Mouse (Mus musculus): ENCODE measurements around the gene Nanog. TPM values are rescaled to one million over a fixed set of nuclear protein-coding genes. Genes with fewer than 3 reads are reported as not detected.

Gene Nanog
- polyA plus RNA-seq, 1 experiment from 2014 or later, result 0.20 TPM

DNA sequence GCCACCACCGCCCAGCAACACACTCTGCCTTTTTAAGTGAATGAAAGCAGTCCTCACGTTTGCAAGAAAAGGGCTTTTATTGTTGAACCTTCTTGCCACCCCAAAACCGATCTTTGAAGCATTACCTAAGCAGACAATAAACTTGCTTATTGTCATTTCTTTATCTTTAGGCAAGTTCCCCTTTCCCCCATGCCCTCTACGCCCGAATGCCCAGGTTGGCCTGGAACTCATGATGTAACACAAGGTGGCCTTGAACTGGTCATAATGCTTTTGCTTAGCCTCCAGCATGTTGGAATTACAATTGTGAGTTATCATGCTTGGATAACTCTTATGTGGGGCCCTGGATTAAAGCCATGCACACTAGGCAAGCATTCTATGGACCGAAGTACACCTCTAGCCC, 43.3 kb downstream of the Nanog start:
- H3K27me3 ChIP-seq (replicated peaks), result no peaks in the 10 kb centered on the region

DNA sequence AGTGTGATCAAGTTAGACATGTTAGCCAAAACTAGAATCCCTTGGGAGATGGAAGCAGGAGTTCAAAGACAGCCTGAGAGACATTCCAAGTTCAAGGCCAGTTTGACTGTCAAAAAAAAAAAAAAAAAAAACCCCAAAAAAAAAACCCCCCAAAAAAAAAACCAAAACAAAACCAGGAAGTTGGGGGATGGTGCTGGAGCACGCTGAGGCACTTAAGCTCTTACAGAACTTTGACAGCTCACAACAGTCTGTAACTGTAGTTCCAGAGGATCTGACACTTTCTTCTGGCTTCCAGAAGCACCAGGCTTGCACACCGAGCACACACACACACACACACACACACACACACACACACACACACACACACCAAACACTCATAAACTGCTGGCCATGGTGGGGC, 48.6 kb downstream of the Nanog start:
- Histone ChIP-seq H3K4me1 (replicated peaks) (no peaks in the 10 kb centered on the region), H3K36me3 (no peaks in the 10 kb centered on the region), H3K4me2 (replicated peaks) (no peak overlapping the region), H3K27me3 (replicated peaks) (no peaks in the 10 kb centered on the region), H3K9ac (no peak overlapping the region), H3K9me3 (no peaks in the 10 kb centered on the region), H3K4me3 (replicated peaks) (no peak overlapping the region), H3K27ac (no peak overlapping the region)
- 49% methylated on average over 2 of the region's 2 CpGs for WGBS
- ATAC-seq, result no peak

More for the DNA sequence above, 43.3 kb downstream of the Nanog start:
- WGBS, result 78% methylated on average over 6 of the region's 6 CpGs
- Histone ChIP-seq H3K9ac (no peak overlapping the region), H3K36me3 (no peaks in the 10 kb centered on the region), H3K4me3 (replicated peaks) (no peak overlapping the region), H3K4me1 (replicated peaks) (no peaks in the 10 kb centered on the region), H3K4me2 (replicated peaks) (no peak overlapping the region), H3K9me3 (no peaks in the 10 kb centered on the region), H3K27ac (no peak overlapping the region)
- no peak for ATAC-seq

DNA sequence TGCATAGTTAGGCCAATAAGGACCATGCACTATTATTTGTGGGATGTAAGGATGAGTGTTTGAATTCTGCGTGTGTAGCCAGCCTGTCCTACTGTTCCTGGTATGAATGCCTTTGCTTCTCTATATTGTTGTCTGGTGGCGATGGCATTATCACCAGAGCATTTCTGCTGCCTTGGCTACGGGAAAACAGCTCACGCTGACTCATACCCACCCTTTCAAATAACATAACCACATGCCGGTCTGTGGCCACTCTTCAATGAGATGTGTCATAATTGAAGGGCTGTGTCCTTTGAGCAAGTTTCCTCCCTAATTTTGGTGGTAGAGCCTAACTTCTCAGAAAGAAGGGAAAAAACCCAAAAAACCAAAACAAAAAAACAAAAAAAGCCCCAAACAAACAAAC, 51.4 kb downstream of the Nanog start:
- 86% methylated on average over 5 of the region's 5 CpGs for WGBS
- no peak for ATAC-seq
- Histone ChIP-seq H3K4me1 (replicated peaks) (no peaks in the 10 kb centered on the region), H3K4me2 (replicated peaks) (no peak overlapping the region), H3K36me3 (no peaks in the 10 kb centered on the region), H3K9me3 (no peaks in the 10 kb centered on the region), H3K27ac (no peak overlapping the region), H3K27me3 (replicated peaks) (no peaks in the 10 kb centered on the region), H3K9ac (no peak overlapping the region), H3K4me3 (replicated peaks) (no peak overlapping the region)

DNA sequence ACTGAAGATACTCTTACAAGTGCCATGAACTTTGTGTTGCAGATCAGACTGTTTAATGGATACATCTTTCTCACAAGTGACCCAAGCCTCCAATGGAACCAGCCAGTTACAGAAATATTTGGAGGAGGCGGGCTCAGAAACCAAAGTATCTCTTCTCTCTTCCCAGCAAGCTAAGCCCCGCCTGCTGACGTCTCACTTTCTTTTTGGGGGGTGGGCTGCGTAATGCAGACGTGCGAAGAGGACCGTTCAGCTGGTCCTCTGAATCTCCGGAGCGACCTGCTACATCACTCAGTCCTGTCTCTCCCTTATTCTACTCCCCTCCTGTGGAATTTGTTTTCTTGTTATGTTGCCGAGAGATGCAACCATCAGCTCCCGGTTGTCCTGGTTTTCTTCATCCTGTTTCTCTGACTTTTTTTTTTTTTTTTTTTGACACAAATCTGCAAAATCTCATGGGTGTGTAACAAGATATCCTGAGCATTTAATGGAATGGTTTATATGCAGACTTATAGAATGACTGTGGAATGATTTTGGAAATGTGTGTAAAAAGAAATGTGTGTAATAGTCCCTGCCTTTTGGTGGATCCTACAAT, 53.8 kb downstream of the Nanog start:
- H3K9ac ChIP-seq, result no peak overlapping the region
- ATAC-seq, result peak; percentile 57
- H3K4me1 ChIP-seq (replicated peaks), result peaks cover 12% of the 10 kb centered on the region; the same call in 1 of the 2 replicates

DNA sequence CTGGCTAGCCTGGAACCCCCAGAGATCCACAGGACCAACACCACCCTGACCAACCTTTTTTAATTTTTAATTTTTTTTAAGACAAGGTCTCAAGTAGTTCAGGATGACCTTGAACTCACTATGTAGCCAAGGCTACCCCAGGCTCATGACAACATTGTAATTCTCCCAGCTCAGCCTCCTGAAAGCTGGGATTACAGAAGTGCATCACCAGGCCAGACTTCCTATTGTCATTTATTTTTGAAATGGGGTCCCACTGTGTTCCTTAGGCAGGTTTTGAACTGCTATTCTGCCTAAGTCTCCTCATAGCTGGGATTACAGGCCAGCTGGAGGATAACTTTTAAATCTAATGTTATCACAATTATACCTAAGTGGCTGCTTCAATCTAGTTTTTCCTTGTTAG, 54.6 kb downstream of the Nanog start:
- Histone ChIP-seq H3K4me3 (replicated peaks) (no peak overlapping the region), H3K4me2 (replicated peaks) (no peak overlapping the region), H3K9me3 (no peaks in the 10 kb centered on the region), H3K27me3 (replicated peaks) (no peaks in the 10 kb centered on the region), H3K9ac (no peak overlapping the region), H3K36me3 (no peaks in the 10 kb centered on the region), H3K27ac (no peak overlapping the region), H3K4me1 (replicated peaks) (peaks cover 12% of the 10 kb centered on the region; the same call in 1 of the 2 replicates)
- ATAC-seq, result no peak

More for the DNA sequence above, 53.8 kb downstream of the Nanog start:
- Histone ChIP-seq H3K27ac (no peak overlapping the region), H3K9me3 (no peaks in the 10 kb centered on the region), H3K4me3 (replicated peaks) (peak overlapping the region; percentile 31), H3K4me2 (replicated peaks) (peak overlapping the region; percentile 45), H3K27me3 (replicated peaks) (no peaks in the 10 kb centered on the region), H3K36me3 (no peaks in the 10 kb centered on the region)
- WGBS, result 5% methylated on average over 11 of the region's 11 CpGs

DNA sequence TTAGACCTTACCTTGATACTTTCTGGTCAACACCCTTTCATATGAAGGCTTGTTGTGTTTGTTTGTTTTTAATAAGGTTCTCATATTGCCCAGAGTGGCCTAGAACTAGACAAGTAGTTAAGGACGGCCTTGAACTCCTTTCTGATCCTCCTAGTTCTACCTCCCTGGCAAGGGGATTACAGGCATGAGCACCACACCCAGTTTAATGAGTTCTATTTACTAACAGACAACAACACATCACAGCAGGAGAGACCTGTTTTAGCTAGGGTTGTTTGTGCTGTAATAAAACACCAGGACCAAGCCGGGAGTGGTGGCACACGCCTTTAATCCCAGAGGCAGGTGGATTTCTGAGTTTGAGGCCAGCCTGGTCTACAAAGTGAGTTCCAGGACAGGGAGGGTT, 55.2 kb downstream of the Nanog start:
- no peaks in the 10 kb centered on the region for H3K27me3 ChIP-seq (replicated peaks)
- no peak for ATAC-seq
- H3K27ac ChIP-seq, result no peak overlapping the region
- whole genome bisulfite sequencing, result 84% methylated on average over 3 of the region's 3 CpGs
- peaks cover 12% of the 10 kb centered on the region; the same call in 1 of the 2 replicates for H3K4me1 ChIP-seq (replicated peaks)
- H3K9ac ChIP-seq, result no peak overlapping the region
- no peak overlapping the region for H3K4me2 ChIP-seq (replicated peaks)
- no peaks in the 10 kb centered on the region for H3K36me3 ChIP-seq
- H3K9me3 ChIP-seq, result no peaks in the 10 kb centered on the region
- no peak overlapping the region for H3K4me3 ChIP-seq (replicated peaks)

DNA sequence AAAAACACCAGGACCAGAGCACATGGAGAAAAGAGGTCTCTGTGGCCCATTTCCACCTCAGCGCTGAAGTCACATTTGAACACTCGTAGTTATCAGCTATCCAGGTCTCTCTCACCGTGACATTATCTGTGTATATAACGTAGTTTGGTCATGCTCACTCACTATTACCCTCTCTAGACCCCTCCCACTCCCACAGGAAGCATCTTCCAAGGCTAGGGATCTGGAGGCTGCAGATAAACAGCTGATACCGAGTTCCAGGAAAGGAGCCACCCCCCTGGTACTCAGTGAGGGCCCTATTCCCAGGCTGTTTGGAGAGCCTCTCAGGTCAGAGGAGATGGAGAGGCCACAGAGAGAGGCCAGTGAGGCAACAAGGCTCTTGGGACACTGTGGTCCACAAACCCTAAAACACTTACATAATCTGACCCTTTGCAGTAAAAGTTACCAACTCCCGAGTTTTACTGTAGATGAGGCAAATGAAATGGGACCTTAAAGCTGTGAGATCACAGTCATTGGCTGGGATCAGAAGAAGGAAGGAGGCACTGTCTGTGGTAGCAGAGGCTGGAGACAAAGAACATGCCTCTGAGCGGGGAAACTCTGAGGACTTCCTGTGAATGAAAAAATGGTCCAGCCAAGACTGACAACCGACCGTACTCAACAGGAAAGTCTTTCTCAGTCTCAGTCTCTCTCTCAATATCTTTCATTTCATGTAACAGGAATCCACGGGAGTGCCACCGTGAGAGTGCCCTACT, 55.8 kb downstream of the Nanog start:
- Histone ChIP-seq H3K4me1 (replicated peaks) (peaks cover 12% of the 10 kb centered on the region; the same call in 1 of the 2 replicates), H3K4me3 (replicated peaks) (no peak overlapping the region), H3K4me2 (replicated peaks) (no peak overlapping the region), H3K27ac (no peak overlapping the region), H3K9me3 (no peaks in the 10 kb centered on the region), H3K36me3 (no peaks in the 10 kb centered on the region), H3K27me3 (replicated peaks) (no peaks in the 10 kb centered on the region), H3K9ac (no peak overlapping the region)
- ATAC-seq, result no peak; the same call in 1 of the 2 replicates
- 70% methylated on average over 11 of the region's 11 CpGs for WGBS

DNA sequence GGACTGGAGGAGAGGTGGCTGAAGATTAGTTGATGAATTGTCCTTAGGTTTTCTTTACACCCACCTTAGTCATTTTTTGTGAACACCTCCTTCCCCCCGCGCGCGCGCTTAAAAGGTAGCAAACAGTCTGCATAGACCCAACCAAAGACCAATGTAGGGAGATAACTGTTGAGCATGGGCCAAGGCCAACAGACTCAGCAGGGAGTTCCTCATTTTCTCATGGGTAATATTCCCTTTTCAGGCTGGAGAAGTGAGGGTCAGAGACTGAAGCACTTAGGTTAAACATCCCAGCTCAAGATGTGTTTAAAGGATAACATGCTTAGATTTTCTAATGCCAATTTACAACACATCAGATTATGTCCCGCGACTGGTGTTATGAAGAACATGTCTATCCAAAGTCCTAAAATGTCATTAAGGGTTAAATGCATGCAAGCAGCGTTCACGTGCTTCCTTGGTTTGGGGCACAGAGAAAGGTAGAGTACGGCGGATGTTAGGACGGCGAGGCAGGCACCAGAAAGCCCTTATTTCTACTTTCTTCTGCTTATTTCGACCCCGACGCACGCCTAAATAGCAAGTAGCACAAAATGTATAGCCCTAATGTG, 56.7 kb downstream of the Nanog start:
- Histone ChIP-seq H3K4me2 (replicated peaks) (peak overlapping the region; percentile 92), H3K4me3 (replicated peaks) (peak overlapping the region; percentile 40), H3K4me1 (replicated peaks) (peaks cover 12% of the 10 kb centered on the region; the same call in 1 of the 2 replicates), H3K27me3 (replicated peaks) (no peaks in the 10 kb centered on the region), H3K9me3 (no peaks in the 10 kb centered on the region), H3K36me3 (no peaks in the 10 kb centered on the region), H3K27ac (no peak overlapping the region), H3K9ac (peak overlapping the region; percentile 37; the same call in 1 of the 2 replicates)
- WGBS, result 31% methylated on average over 17 of the region's 17 CpGs
- ATAC-seq, result peak; percentile 4; the same call in 1 of the 2 replicates

Other genes with a start within 250 kb of the Nanog start
- 6.4 and 6.9 TPM in 2 replicates for gene Rimklb, start 208.7 kb upstream of the Nanog start, polyA plus RNA-seq (2015; fragmentation: Nextera tagmentation; extraction: Ambion mirVana)
- 8.8 and 9.9 TPM in 2 replicates for gene Mfap5, start 201.6 kb upstream of the Nanog start, polyA plus RNA-seq (2015; fragmentation: Nextera tagmentation; extraction: Ambion mirVana)
- gene Aicda, start 153.7 kb upstream of the Nanog start, polyA plus RNA-seq (2015; fragmentation: Nextera tagmentation; extraction: Ambion mirVana), result not detected in 2 replicates
- gene Apobec1, start 105.0 kb upstream of the Nanog start, polyA plus RNA-seq (2015; fragmentation: Nextera tagmentation; extraction: Ambion mirVana), result 6.3 and 7.6 TPM in 2 replicates
- gene Gdf3, start 97.4 kb upstream of the Nanog start, polyA plus RNA-seq (2015; fragmentation: Nextera tagmentation; extraction: Ambion mirVana), result 0.10 and 0.18 TPM in 2 replicates
- gene Dppa3, start 81.1 kb upstream of the Nanog start, polyA plus RNA-seq (2015; fragmentation: Nextera tagmentation; extraction: Ambion mirVana), result not detected in 2 replicates
- gene Slc2a3, start 94.2 kb downstream of the Nanog start, polyA plus RNA-seq (2015; fragmentation: Nextera tagmentation; extraction: Ambion mirVana), result 11.3 and 13.4 TPM in 2 replicates
- 3.9 and 4.5 TPM in 2 replicates for gene Foxj2, start 112.4 kb downstream of the Nanog start, polyA plus RNA-seq (2015; fragmentation: Nextera tagmentation; extraction: Ambion mirVana)
- gene C3ar1, start 148.7 kb downstream of the Nanog start, polyA plus RNA-seq (2015; fragmentation: Nextera tagmentation; extraction: Ambion mirVana), result 2.5 TPM in 2 replicates
- 56.3 and 59.8 TPM in 2 replicates for gene Necap1, start 167.0 kb downstream of the Nanog start, polyA plus RNA-seq (2015; fragmentation: Nextera tagmentation; extraction: Ambion mirVana)
- gene Clec4a1, start 214.4 kb downstream of the Nanog start, polyA plus RNA-seq (2015; fragmentation: Nextera tagmentation; extraction: Ambion mirVana), result 3.9 and 4.3 TPM in 2 replicates
- gene Clec4a3, start 245.0 kb downstream of the Nanog start, polyA plus RNA-seq (2015; fragmentation: Nextera tagmentation; extraction: Ambion mirVana), result 3.7 and 4.3 TPM in 2 replicates